ENCODE assay signal across 8 mouse cellular contexts in genomic region chr16:42907283-42907701, GRCm38 (mm10). TPM values are rescaled to one million over a fixed set of nuclear protein-coding genes. Genes with fewer than 3 reads are reported as not detected.
DNase-seq lines count a peak whose midpoint lies in the region; ATAC-seq and TF ChIP-seq lines count a peak whose summit lies in the region.

No protein-coding gene starts in this region.

- H3K27me3 ChIP-seq in intestine, embryonic 15.5 days (replicated peaks) = no peaks in the 10 kb centered on the region
- H3K27me3 ChIP-seq in liver, postnatal 0 days (ENCODE audit: insufficient read depth, low read length) = no peaks in the 10 kb centered on the region
- no peaks in the 10 kb centered on the region for H3K27me3 ChIP-seq in neural tube, embryonic 15.5 days (replicated peaks)

- ATAC-seq in cerebellum, adult (ENCODE audit: insufficient number of reproducible peaks, low FRiP score, low TSS enrichment) = peak; percentile 51; the same call in 1 of the 2 replicates
- ATAC-seq in intestine, embryonic 15.5 days = peak; percentile 86
- ATAC-seq in liver, postnatal 0 days = peak; percentile 87
- peak; percentile 41; the same call in 1 of the 2 replicates for ATAC-seq in neural tube, embryonic 15.5 days (ENCODE audit: low FRiP score)

- peak overlapping the region; percentile 29 for H3K4me3 ChIP-seq in intestine, embryonic 15.5 days (replicated peaks)
- H3K4me3 ChIP-seq in liver, postnatal 0 days (ENCODE audit: low read depth, low read length) = peak overlapping the region; percentile 48
- peak overlapping the region; percentile 26 for H3K4me3 ChIP-seq in neural tube, embryonic 15.5 days (replicated peaks)

- WGBS in intestine, embryonic 15.5 days = 18% methylated on average over 4 of the region's 4 CpGs
- 5% methylated on average over 4 of the region's 4 CpGs for WGBS in liver, postnatal 0 days (ENCODE audit: insufficient replicate concordance)
- 23% methylated on average over 4 of the region's 4 CpGs for WGBS in neural tube, embryonic 15.5 days

- H3K36me3 ChIP-seq in intestine, embryonic 15.5 days = no peaks in the 10 kb centered on the region
- no peaks in the 10 kb centered on the region for H3K36me3 ChIP-seq in liver, postnatal 0 days (replicated peaks; ENCODE audit: insufficient read depth, low read length)
- H3K36me3 ChIP-seq in neural tube, embryonic 15.5 days = no peaks in the 10 kb centered on the region

- no peak for TF ChIP-seq EP300 in liver, postnatal 0 days (IDR thresholded peaks at IDR 0.05; ENCODE audit: low read depth)

- no peak for TF ChIP-seq CTCF in liver, postnatal 0 days (IDR thresholded peaks at IDR 0.05; ENCODE audit: low read depth)

- DNase-seq in cerebellum, postnatal 4 days (ENCODE audit: low spot score in 2 of 2) = no peak
- peak; percentile 16 for DNase-seq in adrenal gland, postnatal 25 days
- peak; percentile 10 for DNase-seq in gastrocnemius, postnatal 10 days
- DNase-seq in liver, postnatal 0 days = no peak
- no peak for DNase-seq in right cerebral cortex, postnatal 36 days (ENCODE audit: low spot score in 2 of 2)

- peak overlapping the region; percentile 46 for H3K4me2 ChIP-seq in intestine, embryonic 15.5 days (replicated peaks)
- H3K4me2 ChIP-seq in liver, postnatal 0 days (ENCODE audit: low read depth, low read length) = peak overlapping the region; percentile 70
- peak overlapping the region; percentile 48 for H3K4me2 ChIP-seq in neural tube, embryonic 15.5 days

- peak overlapping the region; percentile 33; the same call in 1 of the 2 replicates for H3K9ac ChIP-seq in intestine, embryonic 15.5 days
- H3K9ac ChIP-seq in liver, postnatal 0 days (replicated peaks) = peak overlapping the region; percentile 63
- H3K9ac ChIP-seq in neural tube, embryonic 15.5 days (replicated peaks) = 0 out of 2 replicates have a peak overlapping the region, but pooled peaks have one; percentile 21

- no peaks in the 10 kb centered on the region for H3K9me3 ChIP-seq in intestine, embryonic 15.5 days
- no peaks in the 10 kb centered on the region for H3K9me3 ChIP-seq in liver, postnatal 0 days (ENCODE audit: low read length)
- H3K9me3 ChIP-seq in neural tube, embryonic 15.5 days (replicated peaks) = no peaks in the 10 kb centered on the region

- H3K4me1 ChIP-seq in intestine, embryonic 15.5 days (replicated peaks) = 0 out of 2 replicates have a peak, but pooled peaks cover 2% of the 10 kb centered on the region
- peaks cover 8% of the 10 kb centered on the region; the same call in 1 of the 2 replicates for H3K4me1 ChIP-seq in liver, postnatal 0 days (ENCODE audit: insufficient read depth)
- H3K4me1 ChIP-seq in neural tube, embryonic 15.5 days = peaks cover 4% of the 10 kb centered on the region; the same call in 1 of the 2 replicates

- H3K27ac ChIP-seq in intestine, embryonic 15.5 days = peak overlapping the region; percentile 63
- peak overlapping the region; percentile 85 for H3K27ac ChIP-seq in liver, postnatal 0 days (ENCODE audit: low read depth)
- H3K27ac ChIP-seq in neural tube, embryonic 15.5 days (replicated peaks) = peak overlapping the region; percentile 42; the same call in 1 of the 2 replicates

RNA-seq across cellular contexts. Expression of gene Zbtb20, which starts 31.6 kb away (rescaled TPM):
- 133 and 178 TPM in 2 replicates for total RNA-seq in adrenal gland, postnatal 25 days (2021)
- total RNA-seq in gastrocnemius, postnatal 10 days (2021) = 100 to 1,000 TPM; 108 to 119 TPM
- polyA plus RNA-seq in intestine, embryonic 15.5 days (2015; fragmentation: Nextera tagmentation; extraction: Ambion mirVana) = 18.8 and 21.1 TPM in 2 replicates
- 7.9 and 9.2 TPM in 2 replicates for polyA plus RNA-seq in liver, postnatal 0 days (2015; fragmentation: Nextera tagmentation; extraction: Ambion mirVana)
- polyA plus RNA-seq in neural tube, embryonic 15.5 days (2015; fragmentation: Nextera tagmentation; extraction: Ambion mirVana) = 47.7 and 53.9 TPM in 2 replicates

Comparison
In these comparisons a context has a peak if more than half of its experiments do, and no peak if none do; other contexts are left out.
1. DNase-seq: peak in adrenal gland, postnatal 25 days (single experiment) and gastrocnemius, postnatal 10 days (single experiment); none in cerebellum, postnatal 4 days (0 of 2), liver, postnatal 0 days (single experiment) and right cerebral cortex, postnatal 36 days (0 of 2).
2. Peak in every context shown above with its lines, with median percentiles within 50 percentile points of each other: ATAC-seq, H3K27ac ChIP-seq, H3K4me2 ChIP-seq, H3K4me3 ChIP-seq and H3K9ac ChIP-seq.